Mouse (Mus musculus): ENCODE results near the gene Nprl2.

Nprl2 gene

GRCm38 (mm10) chr9:107541474-107542351, at the start of gene Nprl2, which contains the start of gene Cyb561d2:
Nprl2 (plus strand) TSS chr9:107542226.
Cyb561d2 (minus strand) TSS chr9:107542193.
- peak; percentile 97 for DNase-seq (ENCODE audit: low read depth, low spot score)

DNA sequence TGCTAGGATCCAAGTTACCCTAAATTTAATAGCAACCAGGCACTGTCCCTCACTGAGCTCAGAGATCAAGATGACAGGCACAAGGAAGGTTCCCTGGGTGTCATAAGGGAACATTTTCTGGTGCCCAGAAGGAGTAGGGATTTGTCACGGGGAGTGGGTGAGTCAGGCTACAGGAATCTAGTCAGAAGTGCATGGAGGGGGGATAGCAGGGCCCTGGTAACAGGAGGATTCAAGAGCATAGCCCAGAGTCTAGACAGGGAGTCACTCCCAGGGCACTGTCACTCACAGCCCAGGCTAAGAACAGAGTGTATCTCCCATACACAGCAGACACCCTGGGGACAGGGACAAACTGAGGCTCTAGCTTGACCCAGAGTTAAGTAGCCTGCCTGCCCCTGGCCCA, 48.5 kb upstream of the Nprl2 start:
- no peak for DNase-seq (ENCODE audit: low read depth, low spot score)

DNA sequence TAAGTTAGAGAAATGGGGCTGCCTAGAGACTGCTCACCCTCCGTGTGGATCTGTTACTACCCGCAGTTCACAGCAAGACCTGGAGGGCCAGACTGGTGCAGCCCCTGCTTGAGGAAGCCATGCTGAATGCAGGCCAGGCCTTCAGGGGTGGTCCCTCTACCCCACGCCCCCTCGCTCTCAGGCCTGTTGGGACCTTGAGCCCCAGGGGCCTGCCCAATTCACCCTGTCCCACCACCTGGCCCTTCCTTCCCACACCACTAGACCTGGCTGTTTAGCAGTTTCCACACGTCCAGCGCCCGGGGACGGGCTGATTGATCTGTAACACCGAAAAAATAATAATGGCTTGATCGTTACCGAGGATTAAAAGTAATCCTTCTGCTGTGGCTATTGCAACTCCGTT, 47.8 kb upstream of the Nprl2 start:
- no peak for DNase-seq (ENCODE audit: low read depth, low spot score)

DNA sequence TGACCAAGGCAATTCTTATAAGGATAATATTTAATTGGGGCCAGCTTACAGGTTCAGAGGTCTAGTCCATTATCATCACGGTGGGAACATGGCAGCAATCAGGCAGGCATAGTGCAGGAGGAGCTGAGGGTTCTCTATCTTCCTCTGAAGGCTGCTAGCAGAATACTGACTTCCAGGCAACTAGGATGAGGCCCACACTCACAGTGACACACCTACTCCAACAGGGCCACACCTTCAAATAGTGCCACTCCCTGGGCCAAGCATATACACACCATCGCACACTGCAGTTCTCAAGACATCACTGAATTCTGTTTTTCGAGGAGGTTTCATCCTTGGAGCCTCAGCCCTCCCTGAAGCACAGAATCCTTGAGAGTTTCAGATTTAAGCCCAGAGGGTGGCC, 45.7 kb upstream of the Nprl2 start:
- DNase-seq (ENCODE audit: low read depth, low spot score): no peak

GRCm38 (mm10) chr9:107500708-107501286, 41.2 kb upstream of the Nprl2 start:
- DNase-seq (ENCODE audit: low read depth, low spot score): no peak

DNA sequence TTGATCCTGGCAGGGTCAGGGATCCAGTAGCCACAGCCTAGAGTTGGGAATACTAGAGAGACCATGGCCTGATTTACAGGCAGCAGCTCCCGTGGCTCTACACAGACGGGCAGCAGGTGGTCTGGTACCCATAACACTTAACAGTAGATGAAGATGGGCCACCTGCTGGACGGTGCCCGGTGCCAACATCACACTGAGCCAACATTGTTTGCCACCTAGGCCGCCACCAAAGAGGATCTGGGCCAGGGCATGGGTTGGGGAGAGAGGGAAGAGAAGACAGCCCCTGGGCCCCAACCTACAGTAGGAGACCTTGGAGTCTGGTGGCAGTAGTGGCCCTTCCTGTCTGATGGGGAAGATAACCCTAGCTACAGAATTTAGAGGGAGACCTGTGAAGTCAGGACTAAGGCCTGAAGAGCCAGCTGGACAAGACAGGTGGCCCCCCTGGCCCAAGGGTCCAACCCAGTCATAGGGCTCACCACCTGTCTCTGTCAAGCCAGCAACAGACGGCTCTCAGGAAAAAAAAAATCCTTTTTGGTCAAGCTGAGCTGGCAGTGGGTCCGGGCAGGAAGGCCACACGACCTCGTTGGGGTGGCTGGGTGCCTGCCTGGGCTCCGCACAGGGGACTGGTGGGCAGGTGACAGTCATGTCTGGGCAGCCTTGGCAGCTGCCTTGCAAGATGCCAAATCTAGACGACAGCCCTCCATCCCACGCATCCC, 39.7 kb upstream of the Nprl2 start:
- no peak for DNase-seq (ENCODE audit: low read depth, low spot score)

DNA sequence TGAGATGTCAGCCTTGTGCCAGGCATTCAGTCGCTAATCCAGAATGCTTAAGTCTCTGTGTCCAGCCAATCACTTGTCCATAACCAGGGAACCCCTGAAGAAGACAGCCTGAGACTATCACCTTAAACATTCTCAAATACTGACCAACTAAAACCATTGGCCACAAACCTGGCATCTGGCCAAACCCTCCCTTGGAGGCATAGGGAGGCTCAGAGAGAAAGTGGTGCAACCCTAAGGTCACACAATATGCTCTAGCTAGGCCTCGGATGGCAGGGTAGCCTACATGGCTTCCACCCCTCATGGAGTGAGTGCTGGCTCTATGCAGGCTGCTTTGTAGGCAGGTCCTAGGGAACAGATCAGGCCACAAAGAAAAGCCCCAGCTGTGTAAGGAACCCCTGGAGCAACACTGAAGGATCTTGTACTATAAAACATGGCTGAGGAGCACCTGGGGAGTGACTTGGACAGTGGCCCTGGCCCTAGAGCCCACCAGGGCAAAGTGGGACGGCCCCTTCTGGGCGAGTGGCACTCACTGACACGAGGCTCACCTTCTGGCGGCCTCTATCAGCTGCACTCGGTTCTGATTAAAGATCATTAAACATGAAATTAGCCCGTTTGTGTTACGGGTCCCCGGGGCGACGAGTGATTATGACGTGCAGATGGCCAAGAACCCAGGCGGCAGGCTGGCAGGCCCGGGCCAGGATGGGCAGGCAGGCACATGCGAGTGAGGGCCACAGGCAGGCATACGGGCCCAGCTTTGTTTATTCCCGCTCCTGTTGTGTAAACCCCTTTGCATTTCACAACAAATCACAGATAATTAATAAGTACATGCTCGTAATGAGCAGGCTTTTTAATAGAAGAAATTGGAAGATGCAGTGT, 37.1 kb upstream of the Nprl2 start:
- DNase-seq (ENCODE audit: low read depth, low spot score): no peak

GRCm38 (mm10) chr9:107508266-107508665, 33.8 kb upstream of the Nprl2 start:
- peak; percentile 26 for DNase-seq (ENCODE audit: low read depth, low spot score)

DNA sequence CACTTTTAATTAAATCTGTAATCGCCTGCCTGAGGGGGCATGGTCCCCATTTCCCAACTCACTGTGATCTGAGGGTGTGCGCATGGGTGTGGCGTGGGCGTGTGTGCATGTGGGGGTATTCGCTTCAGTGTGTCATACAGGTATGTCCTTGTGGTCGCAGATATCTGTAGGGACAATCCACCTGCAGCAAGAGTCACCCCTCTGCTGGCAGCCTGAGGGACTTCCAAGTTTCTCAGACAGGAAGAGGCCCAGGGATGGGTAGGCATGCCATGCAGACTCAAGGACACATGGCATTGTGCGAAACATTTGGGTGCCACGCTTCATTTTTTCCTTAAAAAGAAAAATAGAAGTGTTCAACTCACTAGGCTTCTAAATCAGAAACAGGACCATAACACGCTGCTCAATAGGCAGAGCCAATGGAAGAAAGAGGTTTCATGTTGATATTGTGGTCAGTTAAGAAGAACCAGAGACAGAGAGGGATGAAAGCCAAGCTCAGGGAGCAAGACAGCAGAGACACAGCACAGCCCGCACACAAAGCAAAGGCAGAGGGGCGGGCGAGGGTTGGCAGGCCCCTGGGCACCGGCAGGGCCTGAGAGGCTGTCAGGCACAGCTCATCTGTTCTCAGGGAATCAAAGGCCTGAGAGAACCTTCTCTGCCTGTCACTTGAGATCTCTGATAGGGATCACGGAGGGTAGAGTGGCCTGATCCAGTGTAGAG, 31.5 kb upstream of the Nprl2 start:
- DNase-seq (ENCODE audit: low read depth, low spot score): no peak

DNA sequence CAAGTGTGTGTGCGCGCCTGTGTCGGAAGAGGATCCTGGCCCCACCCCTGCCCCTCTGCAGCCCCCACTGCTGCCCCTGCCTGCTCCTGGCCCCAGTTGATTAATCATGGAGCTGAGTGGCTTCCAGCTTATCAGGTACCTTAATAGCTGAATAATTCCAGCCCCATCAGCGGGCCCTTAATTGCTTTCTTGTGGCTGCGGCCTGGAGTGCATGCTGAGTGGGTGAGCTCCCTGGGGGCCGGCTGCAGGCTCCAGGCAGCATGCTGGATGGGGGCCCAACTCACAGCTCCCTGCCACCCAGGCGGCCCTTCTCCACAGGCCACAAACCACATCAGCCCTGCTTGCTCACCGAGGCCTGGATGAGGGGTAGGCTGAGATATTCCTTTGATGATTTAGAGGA, 30.6 kb upstream of the Nprl2 start:
- no peak for DNase-seq (ENCODE audit: low read depth, low spot score)

- no peak for DNase-seq (ENCODE audit: low read depth, low spot score)
Measured at GRCm38 (mm10) chr9:107512326-107512725, 29.7 kb upstream of the Nprl2 start.

DNA sequence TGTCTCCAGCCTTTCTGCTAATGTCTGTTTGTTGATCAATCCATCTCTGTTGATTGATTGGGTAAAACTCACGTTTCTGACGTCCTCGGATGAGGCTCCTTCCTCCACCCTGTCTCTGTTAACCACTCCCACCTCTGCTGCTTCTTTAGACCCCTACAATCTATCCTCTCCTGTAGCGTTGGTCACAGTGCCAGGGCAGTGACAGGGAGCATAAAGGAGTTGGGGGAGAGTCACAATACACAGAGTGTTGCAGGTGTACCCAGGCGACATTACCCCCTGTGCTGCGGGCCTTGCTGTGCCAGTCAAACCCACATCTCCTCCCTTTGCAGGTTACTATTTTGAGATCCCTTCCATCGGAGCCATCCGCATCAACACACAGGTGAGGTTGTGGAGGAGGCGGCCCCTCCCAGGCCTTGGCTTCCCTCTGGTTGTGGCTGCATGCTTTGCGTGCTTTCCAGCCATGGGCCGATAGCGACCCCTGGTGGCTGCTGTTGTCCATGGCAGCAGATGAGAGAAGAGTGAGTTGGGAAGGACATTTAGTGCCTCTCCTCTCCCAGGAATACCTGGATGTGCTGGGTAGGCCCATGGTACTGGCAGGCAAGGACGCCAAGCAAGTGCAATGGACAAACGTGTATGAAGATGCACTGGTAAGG, 27.6 kb upstream of the Nprl2 start:
- peak; percentile 78 for DNase-seq (ENCODE audit: low read depth, low spot score)

- no peak for DNase-seq (ENCODE audit: low read depth, low spot score)
Measured at GRCm38 (mm10) chr9:107520331-107520730, 21.7 kb upstream of the Nprl2 start.

GRCm38 (mm10) chr9:107521190-107521589, 20.8 kb upstream of the Nprl2 start:
- peak; percentile 73 for DNase-seq (ENCODE audit: low read depth, low spot score)

GRCm38 (mm10) chr9:107521711-107522399, 20.2 kb upstream of the Nprl2 start:
- peak; percentile 60 for DNase-seq (ENCODE audit: low read depth, low spot score)

GRCm38 (mm10) chr9:107522400-107522711, 19.7 kb upstream of the Nprl2 start:
- DNase-seq (ENCODE audit: low read depth, low spot score): no peak

GRCm38 (mm10) chr9:107526198-107527026, 15.6 kb upstream of the Nprl2 start:
- DNase-seq (ENCODE audit: low read depth, low spot score): peak; percentile 89

- DNase-seq (ENCODE audit: low read depth, low spot score): peak; percentile 99
Measured at GRCm38 (mm10) chr9:107533791-107534407, 8.1 kb upstream of the Nprl2 start, which contains the start of gene Tmem115. Tmem115 (plus strand) TSS chr9:107533945.
